Comparison of ENCODE assay signal across 25 mouse cellular contexts in the genomic region with DNA sequence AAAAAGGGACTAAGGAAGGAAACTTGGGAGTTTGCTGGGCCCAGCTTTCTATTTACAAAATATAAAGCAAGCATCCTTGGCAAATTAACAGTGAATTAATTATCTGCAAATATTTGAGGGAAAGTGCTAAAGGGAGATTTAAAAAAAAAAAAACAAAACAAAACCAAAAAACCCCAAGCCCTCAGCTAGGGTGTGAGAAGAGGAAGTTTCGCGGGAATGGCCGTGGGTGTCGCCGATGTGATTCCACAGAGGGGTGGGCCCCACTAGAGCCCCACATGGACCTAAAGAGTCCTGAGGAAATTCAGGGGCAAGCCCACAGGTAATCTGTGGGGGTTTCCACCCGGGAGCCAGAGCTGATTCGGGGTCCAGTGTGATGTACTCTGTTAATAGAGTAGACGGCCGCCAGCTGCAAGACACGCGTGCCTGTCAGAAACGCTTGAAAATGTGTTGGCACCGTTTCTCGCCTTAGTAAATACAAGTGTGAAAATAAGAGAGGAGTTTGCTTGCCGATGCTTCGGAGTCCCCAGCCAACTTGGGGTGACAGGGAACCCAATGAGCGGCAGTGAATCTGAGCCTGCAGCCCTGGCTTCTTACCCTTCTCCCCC. TPM values are rescaled to one million over a fixed set of nuclear protein-coding genes. Genes with fewer than 3 reads are reported as not detected.
DNase-seq lines count a peak whose midpoint lies in the region; ATAC-seq and TF ChIP-seq lines count a peak whose summit lies in the region.
"Had no signal": no experiment of that assay in that cellular context is flagged by ENCODE, and none has a peak within 500 bp of the region (broad histone marks: within the 10 kb centered on the region; RNA-seq: fewer than 3 reads in every experiment).

No protein-coding gene starts in this region.

- 74% methylated on average over 17 of the region's 17 CpGs for WGBS in forebrain, embryonic 13.5 days
- 91% methylated on average over 17 of the region's 17 CpGs for WGBS in forebrain, embryonic 11.5 days
- 41% methylated on average over 17 of the region's 17 CpGs for WGBS in forebrain, embryonic 16.5 days

- peak overlapping the region; percentile 62 for H3K27ac ChIP-seq in forebrain, embryonic 13.5 days
- no peak overlapping the region for H3K27ac ChIP-seq in forebrain, embryonic 11.5 days (ENCODE audit: low read depth, low read length)
- H3K27ac ChIP-seq in left cerebral cortex, adult 2 months, result peak overlapping the region; percentile 44; the same call in 1 of the 2 replicates
- peak overlapping the region; percentile 43; the same call in 1 of the 2 replicates for H3K27ac ChIP-seq in forebrain, embryonic 16.5 days (ENCODE audit: low read length)
- H3K27ac ChIP-seq: embryonic facial prominence, embryonic 12.5 days; heart, embryonic 13.5 days; hindbrain, postnatal 0 days; midbrain, embryonic 10.5 days had no signal

- H3K27me3 ChIP-seq in forebrain, embryonic 13.5 days, result no peaks in the 10 kb centered on the region
- no peaks in the 10 kb centered on the region for H3K27me3 ChIP-seq in forebrain, embryonic 11.5 days (ENCODE audit: control insufficient read depth, insufficient read depth, low read length)
- no peaks in the 10 kb centered on the region for H3K27me3 ChIP-seq in forebrain, embryonic 16.5 days (replicated peaks; ENCODE audit: control insufficient read depth, insufficient read depth, low read length)
- H3K27me3 ChIP-seq: embryonic facial prominence, embryonic 12.5 days; heart, embryonic 13.5 days had no signal

- no peak overlapping the region for H3K4me2 ChIP-seq in forebrain, embryonic 13.5 days
- no peak overlapping the region for H3K4me2 ChIP-seq in forebrain, embryonic 11.5 days (ENCODE audit: low read depth, low read length, severe bottlenecking)
- 0 out of 2 replicates have a peak overlapping the region, but pooled peaks have one; percentile 16 for H3K4me2 ChIP-seq in forebrain, embryonic 16.5 days (ENCODE audit: low read length)
- H3K4me2 ChIP-seq: embryonic facial prominence, embryonic 12.5 days; heart, embryonic 13.5 days; liver, embryonic 13.5 days had no signal

- H3K4me1 ChIP-seq in forebrain, embryonic 13.5 days, result peaks cover 17% of the 10 kb centered on the region
- no peaks in the 10 kb centered on the region for H3K4me1 ChIP-seq in forebrain, embryonic 11.5 days (replicated peaks; ENCODE audit: control insufficient read depth, insufficient read depth, low read length)
- peaks cover 20% of the 10 kb centered on the region for H3K4me1 ChIP-seq in forebrain, embryonic 16.5 days (replicated peaks; ENCODE audit: control insufficient read depth, insufficient read depth, low read length)

- ATAC-seq in forebrain, embryonic 13.5 days, result peak; percentile 53
- ATAC-seq in forebrain, embryonic 11.5 days (replicated peaks; ENCODE audit: low FRiP score), result no peak
- ATAC-seq in forebrain, embryonic 16.5 days, result peak; percentile 45
- ATAC-seq: hindbrain, postnatal 0 days; intestine, embryonic 16.5 days had no signal

- no peak for TF ChIP-seq CTCF in left cerebral cortex, adult 2 months (IDR thresholded peaks at IDR 0.05)

- H3K4me3 ChIP-seq in forebrain, embryonic 13.5 days, result no peak overlapping the region
- H3K4me3 ChIP-seq in forebrain, embryonic 11.5 days (ENCODE audit: low read depth, low read length), result no peak overlapping the region
- no peak overlapping the region for H3K4me3 ChIP-seq in left cerebral cortex, adult 2 months
- no peak overlapping the region for H3K4me3 ChIP-seq in forebrain, embryonic 16.5 days (replicated peaks; ENCODE audit: low read length)
- H3K4me3 ChIP-seq: embryonic facial prominence, embryonic 12.5 days; erythroblast, embryonic 14.5 days; heart, embryonic 13.5 days; liver, embryonic 13.5 days; midbrain, embryonic 10.5 days had no signal

- intact Hi-C loops in left cerebral cortex, adult 2 months (cut with DNase I), result loop anchor here (2.0 kb wide), 1 partner anchor 44 kb away; no protein-coding TSS in a partner anchor
- intact Hi-C loops in left cerebral cortex, postnatal 4 days (cut with DNase I), result no loop called here

- no peak overlapping the region for H3K9ac ChIP-seq in forebrain, embryonic 13.5 days
- no peak overlapping the region for H3K9ac ChIP-seq in forebrain, embryonic 11.5 days (ENCODE audit: low read length)
- no peak overlapping the region for H3K9ac ChIP-seq in forebrain, embryonic 16.5 days (replicated peaks; ENCODE audit: low read depth, low read length)
- H3K9ac ChIP-seq: embryonic facial prominence, embryonic 12.5 days; heart, embryonic 13.5 days; liver, embryonic 13.5 days had no signal

- H3K9me3 ChIP-seq in forebrain, embryonic 13.5 days (replicated peaks), result no peaks in the 10 kb centered on the region
- H3K9me3 ChIP-seq in forebrain, embryonic 11.5 days (ENCODE audit: control insufficient read depth, low read length), result no peaks in the 10 kb centered on the region
- no peaks in the 10 kb centered on the region for H3K9me3 ChIP-seq in forebrain, embryonic 16.5 days (ENCODE audit: control insufficient read depth, low read length)
- H3K9me3 ChIP-seq: embryonic facial prominence, embryonic 12.5 days; heart, embryonic 13.5 days; liver, embryonic 13.5 days; midbrain, embryonic 10.5 days had no signal

- DNase-seq in forebrain, embryonic 11.5 days (ENCODE audit: low spot score), result no peak
- no peak for DNase-seq in left cerebral cortex, adult 2 months (ENCODE audit: extremely low spot score in 1 of 2, low spot score in 2 of 2)
- no peak for DNase-seq in left cerebral cortex, postnatal 4 days
- DNase-seq in kidney, postnatal 4 days, result no peak
- no peak for DNase-seq in T-cell, adult 2 months (ENCODE audit: low spot score)
- DNase-seq: adrenal gland, postnatal 36 days; cerebellum, adult 11-12 months; cerebellum, postnatal 10 days; gastrocnemius, postnatal 10 days; heart, adult 18-20 months; heart, postnatal 14 days; kidney, adult 9 months; kidney, postnatal 14 days; liver, embryonic 13.5 days; lung, adult 2 months; lung, postnatal 36 days; right cerebral cortex, postnatal 25 days had no signal

- no peaks in the 10 kb centered on the region for H3K36me3 ChIP-seq in forebrain, embryonic 13.5 days (ENCODE audit: poor library complexity, severe bottlenecking)
- no peaks in the 10 kb centered on the region for H3K36me3 ChIP-seq in forebrain, embryonic 11.5 days (ENCODE audit: control insufficient read depth, insufficient read depth, low read length)
- no peaks in the 10 kb centered on the region for H3K36me3 ChIP-seq in forebrain, embryonic 16.5 days (ENCODE audit: control insufficient read depth, insufficient read depth)
- H3K36me3 ChIP-seq: embryonic facial prominence, embryonic 12.5 days; heart, embryonic 13.5 days; midbrain, embryonic 10.5 days had no signal

RNA-seq across cellular contexts. Expression of gene Mgll, which starts 46.2 kb away (rescaled TPM):
- polyA plus RNA-seq in forebrain, embryonic 13.5 days (2015; fragmentation: Nextera tagmentation; extraction: Ambion mirVana), result 9.0 and 11.2 TPM in 2 replicates
- polyA plus RNA-seq in forebrain, embryonic 11.5 days (2014; fragmentation: Nextera tagmentation; extraction: Ambion mirVana), result 4.1 and 4.4 TPM in 2 replicates
- total RNA-seq in left cerebral cortex, adult 2 months (2021), result 100 to 1,000 TPM; 185 to 189 TPM
- total RNA-seq in left cerebral cortex, postnatal 4 days (2021), result 10 to 100 TPM; 32.9 to 40.7 TPM
- polyA plus RNA-seq in forebrain, embryonic 16.5 days (2015; fragmentation: Nextera tagmentation; extraction: Ambion mirVana), result 23.3 and 35.2 TPM in 2 replicates
